Mouse (Mus musculus): Measurements from ENCODE around the gene Lgals12.

DNA sequence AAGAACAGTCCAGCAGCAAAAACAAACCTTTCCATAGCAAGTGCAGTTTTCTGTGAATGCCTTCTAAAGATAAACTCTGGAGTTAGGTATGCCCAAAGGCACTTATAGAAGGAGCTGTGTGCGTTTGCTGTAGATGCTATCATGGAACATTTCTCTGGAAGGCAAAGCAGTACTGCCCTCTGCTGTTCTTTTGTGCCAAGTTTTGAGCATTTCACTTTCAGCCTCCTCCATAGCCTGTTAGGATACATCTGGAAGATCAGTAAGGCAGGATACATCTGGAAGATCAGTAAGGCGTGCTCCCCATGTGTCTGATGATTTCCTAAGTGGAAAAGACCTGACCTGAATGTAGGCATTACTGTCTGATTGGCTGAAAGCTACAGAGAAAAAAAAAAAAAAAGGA is 11.5 kb downstream of the Lgals12 start:
- TF ChIP-seq CTCF (IDR thresholded peaks at IDR 0.05; ENCODE audit: low read depth, low read length), result no peak
- no peak for TF ChIP-seq POLR2A (IDR thresholded peaks at IDR 0.05; ENCODE audit: borderline replicate concordance, low read depth, low read length)

Data from bone marrow macrophage, adult 2 months (primary cell).